Mouse (Mus musculus) E14TG2a.4 (cell line): ENCODE results near the gene Mybl2.

Experiments
- CTCF ChIP-seq: conservative IDR thresholded peaks from 2 replicates; pipeline ENCODE4 v1.5.1; 2014; ENCODE audit warnings: low read length
- NANOG ChIP-seq: IDR thresholded peaks from 2 replicates; pipeline ENCODE4 v1.6.1; 2014; ENCODE audit warnings: borderline replicate concordance, low read length, mixed read lengths
- POU5F1 ChIP-seq: IDR thresholded peaks from 2 replicates; pipeline ENCODE4 v1.6.1; 2014; ENCODE audit warnings: low read length, borderline replicate concordance

GRCm38 (mm10) chr2:163074808-163075207, 20.3 kb downstream of the Mybl2 start:
- TF ChIP-seq CTCF (no peak), POU5F1 (no peak), NANOG (no peak)
